Mouse (Mus musculus): Measurements from ENCODE around the gene Rad51c.

DNA sequence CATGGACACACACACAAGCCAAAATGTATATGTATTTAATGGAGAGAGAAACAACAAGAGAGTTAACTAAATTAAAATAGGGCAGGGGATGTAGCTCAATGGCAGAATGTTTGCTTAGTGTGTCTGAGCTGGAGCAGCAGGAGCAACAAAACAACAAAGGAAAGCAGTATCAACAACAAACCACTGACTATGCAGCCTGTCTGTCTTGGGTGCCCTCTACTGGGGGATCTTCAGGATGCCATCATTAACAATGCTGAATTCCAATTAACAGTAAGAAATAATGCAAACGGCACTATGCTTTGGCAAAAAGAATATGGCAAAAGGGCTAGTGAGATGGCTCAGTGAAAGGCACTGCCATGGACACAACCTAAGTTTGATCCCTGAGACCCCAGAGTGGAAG, 10.9 kb downstream of the Rad51c start:
- TF ChIP-seq MYC (IDR thresholded peaks at IDR 0.05; ENCODE audit: low read depth, low read length), result no peak
- TF ChIP-seq POLR2A (IDR thresholded peaks at IDR 0.05; ENCODE audit: low read depth, low read length), result no peak
- peak; percentile 73 to 77 for TF ChIP-seq CTCF (conservative IDR thresholded peaks at IDR 0.05 in 1 of 2, IDR thresholded peaks at IDR 0.05 in 1 of 2; ENCODE audit: low read depth in 2 of 2, low read length in 2 of 2)
- TF ChIP-seq TBP (conservative IDR thresholded peaks at IDR 0.05; ENCODE audit: low read depth, low read length), result no peak
- TF ChIP-seq ZMIZ1 (IDR thresholded peaks at IDR 0.05; ENCODE audit: low read depth, low read length), result no peak
- TF ChIP-seq JUND (conservative IDR thresholded peaks at IDR 0.05; ENCODE audit: low read depth, low read length), result no peak
- no peak for TF ChIP-seq IRF4 (IDR thresholded peaks at IDR 0.05; ENCODE audit: low read depth, low read length)
